Mouse (Mus musculus) neural tube, postnatal 0 days (tissue): Measurements from ENCODE around the gene Vmn1r94. TPM values are rescaled to one million over a fixed set of nuclear protein-coding genes. Genes with fewer than 3 reads are reported as not detected.

ENCODE experiments used
- polyA plus RNA-seq: library from polyadenylated mRNA; unstranded; fragments of >200 nt; fragmentation: Nextera tagmentation; extraction: Ambion mirVana; gene quantifications from 2 replicates; pipeline ENCODE4 v1.2.1, GENCODE M21; 2015

Gene Vmn1r94
- not detected in 2 replicates for polyA plus RNA-seq

GRCm38 (mm10) chr7:20168277-20168676 lies at the start of gene Vmn1r94:
Gene Vmn1r94 (minus strand): TSS chr7:20168377.

GRCm38 (mm10) chr7:20205507-20205906 lies 37.3 kb upstream of the Vmn1r94 start, which contains the start of gene Gm6164:
Gene Gm6164 (minus strand): TSS chr7:20205607.

GRCm38 (mm10) chr7:20193410-20193809 lies 25.2 kb upstream of the Vmn1r94 start, which contains the start of gene Vmn1r95:
Gene Vmn1r95 (plus strand): TSS chr7:20193710.

GRCm38 (mm10) chr7:20138988-20139387 lies 29.2 kb downstream of the Vmn1r94 start, which contains the start of gene Vmn1r93:
Gene Vmn1r93 (minus strand): TSS chr7:20139088.

GRCm38 (mm10) chr7:20122479-20122878 lies 45.7 kb downstream of the Vmn1r94 start, which contains the start of gene Gm16442:
Gene Gm16442 (minus strand): TSS chr7:20122579.

Other genes starting within 250 kb of the Vmn1r94 start
- gene Pvr, start 247.2 kb downstream of the Vmn1r94 start, polyA plus RNA-seq: 7.1 and 8.5 TPM in 2 replicates
- gene Igsf23, start 217.6 kb downstream of the Vmn1r94 start, polyA plus RNA-seq: not detected in 2 replicates
- not detected in 2 replicates for gene Ceacam20, start 203.0 kb downstream of the Vmn1r94 start, polyA plus RNA-seq
- gene Nlrp9b, start 176.9 kb downstream of the Vmn1r94 start, polyA plus RNA-seq: not detected in 2 replicates
- gene Vmn1r91, start 68.7 kb downstream of the Vmn1r94 start, polyA plus RNA-seq: not detected in 2 replicates
- gene Gm16442, start 45.8 kb downstream of the Vmn1r94 start, polyA plus RNA-seq: not detected in 2 replicates
- not detected in 2 replicates for gene Vmn1r93, start 29.3 kb downstream of the Vmn1r94 start, polyA plus RNA-seq
- not detected in 2 replicates for gene Vmn1r95, start 25.3 kb upstream of the Vmn1r94 start, polyA plus RNA-seq
- gene Gm6164, start 37.2 kb upstream of the Vmn1r94 start, polyA plus RNA-seq: not detected in 2 replicates
- not detected in 2 replicates for gene Gm4498, start 65.5 kb upstream of the Vmn1r94 start, polyA plus RNA-seq
- gene Gm5890, start 94.5 kb upstream of the Vmn1r94 start, polyA plus RNA-seq: not detected in 2 replicates
- not detected in 2 replicates for gene Gm4133, start 165.7 kb upstream of the Vmn1r94 start, polyA plus RNA-seq
- not detected in 2 replicates for gene Gm5728, start 207.0 kb upstream of the Vmn1r94 start, polyA plus RNA-seq
- not detected in 2 replicates for gene Vmn1r100, start 249.6 kb upstream of the Vmn1r94 start, polyA plus RNA-seq